Mouse (Mus musculus) kidney, postnatal 10 days (tissue): ENCODE data around the gene Unk.
A peak's percentile ranks its signal among the peaks of the same experiment; 100 is the strongest.
"Not testable (repeated sequence)": the region's sequence is repeated elsewhere in the genome, so short reads cannot be mapped to it uniquely, and the experiment has no call there.

Experiments used
- DNase-seq: peaks from one replicate; pipeline ENCODE4 v3.0.0; 2021; ENCODE audit warnings: mixed read lengths

Unk gene

GRCm38 (mm10) chr11:116011529-116012261 lies 18.4 kb upstream of the Unk start:
- DNase-seq, result peak; percentile 49

- peak; percentile 97 for DNase-seq
Measured at GRCm38 (mm10) chr11:116012262-116012947, 17.7 kb upstream of the Unk start, which contains the start of gene Galk1. Gene Galk1, minus strand, starts transcription at chr11:116012719.

DNA sequence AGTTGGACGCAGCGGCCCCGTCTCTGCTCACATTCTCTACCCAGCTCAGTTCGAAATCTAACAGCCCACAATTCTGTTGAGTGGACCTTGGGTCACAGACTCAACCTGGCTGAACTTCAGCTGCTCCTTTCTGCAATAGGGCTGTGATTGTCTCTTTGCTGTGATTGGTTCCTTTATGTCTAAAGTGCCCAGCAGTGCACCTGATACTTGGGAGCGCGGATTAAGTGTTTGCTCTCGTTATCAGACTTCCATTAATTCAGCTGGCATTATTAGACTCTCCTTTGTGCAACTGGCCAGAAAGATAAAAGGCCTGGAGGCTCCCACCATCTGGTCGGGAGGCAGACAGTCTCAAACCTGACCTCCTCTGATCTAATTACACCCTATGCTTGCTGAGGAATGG lies 15.3 kb upstream of the Unk start:
- no peak for DNase-seq

GRCm38 (mm10) chr11:116018106-116018505 lies 12.0 kb upstream of the Unk start:
- peak; percentile 64 for DNase-seq

DNA sequence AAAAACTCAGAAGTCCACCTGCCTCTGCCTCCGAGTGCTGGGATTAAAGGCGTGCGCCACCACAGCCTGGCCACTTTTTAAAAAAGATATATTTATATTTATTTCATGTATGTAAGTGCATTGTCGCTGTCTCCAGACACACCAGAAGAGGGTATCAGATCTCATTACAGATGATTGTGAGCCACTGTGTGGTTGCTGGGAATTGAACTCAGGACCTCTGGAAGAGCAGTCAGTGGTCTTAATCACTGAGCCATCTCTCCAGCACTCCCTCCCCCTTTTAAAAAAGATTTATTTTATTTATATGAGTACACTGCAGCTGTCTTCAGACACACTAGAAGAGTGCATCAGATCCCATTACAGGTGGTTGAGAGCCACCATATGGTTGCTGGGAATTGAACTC lies 11.3 kb upstream of the Unk start:
- not testable (repeated sequence) for DNase-seq

DNA sequence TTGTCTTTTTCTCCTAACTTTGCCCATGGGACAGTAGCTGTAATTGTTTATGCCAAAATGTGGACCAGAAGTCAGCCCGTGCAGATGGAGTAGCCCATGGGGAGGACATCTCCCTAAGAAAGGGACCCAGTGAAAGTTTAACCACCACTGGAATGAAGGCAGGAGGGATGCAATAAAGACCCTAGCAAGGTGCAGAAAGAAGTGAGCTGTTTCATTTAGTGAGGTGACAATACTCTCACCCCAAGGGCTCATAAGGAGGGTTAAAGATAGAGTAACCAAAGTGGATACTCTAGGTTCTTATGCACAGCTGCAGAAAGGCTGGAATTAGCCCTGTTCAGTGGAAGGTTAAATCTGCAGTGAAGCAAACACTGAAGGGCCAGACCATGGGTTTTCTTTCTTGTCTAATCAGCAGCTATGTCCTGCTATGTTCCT lies 10.7 kb upstream of the Unk start:
- DNase-seq, result no peak

- no peak for DNase-seq
Measured at GRCm38 (mm10) chr11:116019976-116020411, 10.1 kb upstream of the Unk start.

- DNase-seq, result no peak
Measured at GRCm38 (mm10) chr11:116020519-116020922, 9.6 kb upstream of the Unk start.

DNA sequence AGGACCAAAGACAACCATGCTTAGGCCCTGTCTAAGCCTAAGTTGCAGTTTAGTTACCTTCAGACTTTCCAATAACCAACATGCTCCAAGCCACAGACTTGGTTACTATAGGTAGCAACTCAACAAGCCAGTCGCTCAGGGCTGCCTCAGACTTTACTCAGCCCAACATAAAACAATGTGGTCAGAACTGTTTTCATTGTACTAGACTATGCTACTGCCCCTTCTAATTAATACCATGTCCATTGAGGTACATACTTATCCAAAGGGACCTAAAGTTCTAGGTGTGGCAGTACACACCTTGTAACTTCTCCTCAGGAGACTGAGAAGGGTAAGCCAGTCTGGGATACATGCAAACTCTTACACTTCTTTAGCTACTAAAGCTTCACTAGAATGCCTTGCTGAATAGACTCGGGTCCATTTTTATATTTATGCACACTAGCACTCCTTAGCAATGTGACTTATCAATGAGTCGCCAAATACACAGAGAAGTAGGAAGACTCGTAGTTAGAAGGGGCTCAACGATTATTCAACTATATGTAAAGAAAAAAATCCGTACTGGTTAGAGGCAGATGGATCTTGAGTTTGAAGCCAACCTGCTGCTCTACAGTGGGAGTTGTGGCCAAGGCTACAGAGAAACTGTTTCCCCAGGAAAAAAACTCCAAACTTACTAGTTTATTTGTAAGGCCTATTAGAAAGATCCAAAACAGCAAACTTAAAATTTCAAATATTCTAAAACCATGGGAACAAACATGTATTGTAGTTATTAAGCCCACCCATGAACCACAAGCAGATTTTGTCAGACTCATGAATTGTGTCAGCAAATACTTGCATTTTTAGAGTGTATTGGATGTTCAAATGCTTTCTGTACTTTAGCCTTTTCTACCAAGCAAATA lies 8.5 kb upstream of the Unk start:
- no peak for DNase-seq

DNA sequence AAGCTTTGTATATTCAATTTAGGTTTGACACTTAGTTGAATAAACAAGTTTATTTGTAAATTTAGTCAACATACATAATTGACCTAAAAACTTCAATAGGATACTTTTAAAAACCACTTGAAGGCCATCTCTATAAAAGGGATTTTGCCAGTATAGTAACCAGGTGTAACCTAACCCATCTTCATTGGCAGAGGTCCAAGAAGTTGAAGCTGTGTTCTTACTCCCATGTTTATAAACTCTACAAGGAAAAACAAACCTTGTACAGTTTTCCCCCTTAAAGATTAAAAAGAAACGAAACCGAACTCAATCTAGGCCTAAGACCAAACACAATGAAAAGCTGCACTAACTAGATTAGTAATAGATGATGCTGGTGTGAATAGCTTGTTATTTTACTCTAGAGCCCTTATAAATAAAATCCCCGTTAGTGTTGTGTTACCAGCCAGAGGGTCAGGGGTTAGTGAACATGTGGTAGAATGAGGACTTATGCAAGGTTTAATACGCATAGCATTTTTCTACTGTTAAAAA lies 7.8 kb upstream of the Unk start:
- no peak for DNase-seq

DNA sequence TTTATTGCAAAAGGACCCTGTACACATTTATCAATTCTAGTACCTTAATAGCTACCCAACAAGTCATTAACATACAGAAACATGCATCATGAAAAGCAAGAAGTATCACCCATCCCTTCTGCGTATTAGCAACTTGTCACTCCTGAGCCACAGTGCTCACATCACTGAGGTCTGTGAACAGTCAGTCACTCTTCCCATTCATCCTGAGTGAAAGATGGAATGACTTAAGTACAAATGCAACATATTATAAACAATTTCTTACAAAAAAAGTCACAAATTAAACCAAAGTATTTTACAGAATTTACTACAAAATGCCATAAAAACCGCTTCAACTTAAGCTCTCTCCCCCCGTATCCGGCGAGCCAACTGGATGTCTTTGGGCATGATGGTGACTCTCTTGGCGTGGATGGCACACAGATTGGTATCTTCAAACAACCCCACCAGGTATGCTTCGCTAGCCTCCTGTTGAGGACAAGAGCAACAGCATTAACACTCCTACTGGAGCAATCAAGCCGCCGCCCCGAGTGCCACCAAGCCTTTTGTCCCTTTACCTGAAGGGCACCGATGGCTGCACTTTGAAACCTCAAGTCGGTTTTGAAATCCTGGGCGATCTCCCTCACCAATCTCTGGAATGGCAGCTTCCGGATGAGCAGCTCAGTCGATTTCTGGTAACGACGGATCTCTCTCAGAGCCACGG lies 6.9 kb upstream of the Unk start:
- DNase-seq, result not testable (repeated sequence)

DNA sequence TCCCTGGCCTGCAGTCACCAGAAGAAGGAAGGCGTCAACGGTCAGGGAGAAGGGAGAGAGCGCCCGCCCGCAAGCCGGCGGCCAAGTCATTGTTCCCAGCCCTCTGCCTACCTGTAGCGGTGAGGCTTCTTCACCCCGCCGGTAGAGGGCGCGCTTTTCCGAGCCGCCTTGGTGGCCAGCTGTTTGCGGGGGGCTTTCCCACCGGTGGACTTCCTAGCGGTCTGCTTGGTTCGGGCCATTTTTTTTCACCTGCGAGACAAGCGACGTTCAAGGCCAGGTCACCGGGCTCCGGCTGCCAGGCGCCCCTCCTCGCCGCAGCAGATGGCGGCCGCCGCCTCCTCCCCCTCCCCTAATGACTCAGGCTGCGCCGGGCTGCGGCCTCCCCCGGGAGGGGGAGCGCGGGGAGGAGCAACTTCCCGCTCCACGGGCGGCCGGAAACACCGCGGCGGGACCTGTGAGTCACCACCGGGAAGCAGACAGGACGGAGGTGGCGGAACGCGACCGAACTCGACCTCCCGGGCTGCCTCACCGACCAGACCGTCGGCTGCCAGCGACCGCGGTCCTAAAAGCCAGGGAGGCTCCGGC lies 6.3 kb upstream of the Unk start:
- peak; percentile 89 for DNase-seq

DNA sequence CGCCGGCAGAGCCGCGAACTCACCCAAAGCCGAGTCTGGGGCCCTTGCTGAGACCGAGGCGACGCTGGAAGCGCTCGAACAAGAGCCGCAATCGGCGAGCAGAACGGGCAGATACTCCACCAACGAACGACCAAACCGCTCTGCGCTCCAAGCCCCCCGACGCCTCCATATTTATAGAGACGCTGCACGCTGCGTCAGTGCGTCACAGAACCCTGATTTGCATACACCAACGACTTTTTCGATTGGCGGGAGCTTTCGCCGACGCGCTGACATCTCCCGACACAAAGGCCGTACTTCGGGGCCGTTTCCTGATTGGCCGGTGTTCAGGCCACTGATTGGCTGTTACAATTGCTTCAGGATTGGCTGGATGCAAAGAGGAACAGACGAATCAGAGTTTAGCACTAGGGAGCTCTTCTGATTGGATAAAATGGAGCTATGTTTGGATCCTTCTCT lies 5.7 kb upstream of the Unk start:
- DNase-seq, result peak; percentile 96

DNA sequence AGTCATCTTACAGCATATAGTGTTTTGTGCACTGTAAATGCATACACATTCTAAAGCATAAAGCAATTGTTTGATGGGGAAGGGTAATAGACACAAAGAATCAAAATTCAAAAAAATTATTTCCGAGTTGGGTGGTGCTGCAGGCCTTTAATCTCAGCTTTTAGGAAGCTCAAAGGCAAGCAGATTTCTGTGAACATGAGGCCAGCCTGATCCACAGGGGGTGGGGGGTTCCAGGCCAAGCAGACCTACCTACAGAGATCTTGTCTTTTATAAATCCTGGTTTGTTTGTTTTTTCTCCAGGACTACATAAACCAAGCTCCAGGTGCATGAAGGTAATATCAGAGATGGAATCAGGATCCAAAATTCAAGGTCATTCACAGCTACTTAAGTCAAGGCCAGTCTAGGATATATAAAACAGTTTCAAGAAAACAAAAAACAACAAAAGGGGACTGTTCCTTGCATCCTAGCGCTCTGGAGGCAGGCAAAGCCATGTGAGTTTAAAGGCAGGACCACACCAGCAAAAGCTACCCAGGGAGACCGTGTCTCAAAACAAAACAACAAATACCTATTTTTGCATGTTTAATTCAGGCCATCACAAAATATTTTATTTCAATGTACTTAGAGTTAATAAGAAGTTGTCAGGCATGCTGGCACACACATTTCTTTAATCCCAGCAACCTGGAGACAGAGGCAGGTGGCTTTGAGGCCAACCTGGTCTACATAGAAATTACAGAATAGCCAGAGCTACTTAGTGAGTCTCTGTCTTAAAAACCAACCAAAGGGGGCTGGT lies 4.9 kb upstream of the Unk start:
- no peak for DNase-seq

GRCm38 (mm10) chr11:116027756-116028155 lies 2.4 kb upstream of the Unk start, which contains the start of gene H3f3b:
Gene H3f3b, minus strand, starts transcription at chr11:116027962.
- DNase-seq, result no peak

GRCm38 (mm10) chr11:116028177-116028865 lies 1.8 kb upstream of the Unk start:
- DNase-seq, result no peak

DNA sequence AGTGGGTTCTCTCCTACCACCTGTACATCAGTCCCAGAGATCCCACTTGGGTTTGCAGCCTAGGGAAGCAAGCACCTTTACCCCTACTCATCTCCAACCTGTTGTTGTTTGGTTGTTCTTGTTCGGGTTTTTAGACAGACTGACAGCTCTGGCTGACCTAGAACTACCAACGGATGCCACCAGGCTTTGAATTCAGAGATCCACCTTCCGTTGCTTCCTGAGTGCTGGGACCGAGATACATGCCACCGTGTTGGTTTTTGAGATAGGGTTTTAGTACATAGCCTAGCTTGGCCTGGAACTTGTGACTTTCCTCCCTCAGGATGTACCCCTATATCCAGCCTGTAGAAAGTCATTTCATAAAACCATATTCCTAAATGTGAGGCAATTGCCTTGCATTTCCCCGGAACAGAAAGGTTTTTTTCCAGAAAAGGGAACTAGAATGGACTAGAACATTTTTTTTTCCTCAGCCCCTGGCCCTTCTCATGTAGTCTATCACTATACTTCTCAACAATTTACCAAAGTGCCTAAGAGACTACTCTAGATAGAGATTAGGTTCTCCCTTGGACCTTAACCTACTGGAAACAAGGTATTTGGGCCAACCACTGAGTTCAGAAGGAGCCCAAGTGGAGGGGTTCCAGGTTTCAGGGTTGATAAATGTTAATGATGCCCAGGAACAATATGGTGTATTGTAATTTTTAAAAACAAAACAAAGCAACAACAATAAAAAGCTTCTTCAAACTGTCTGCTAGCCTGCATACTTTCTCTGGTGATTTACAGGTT lies 846 bp upstream of the Unk start:
- no peak for DNase-seq

DNA sequence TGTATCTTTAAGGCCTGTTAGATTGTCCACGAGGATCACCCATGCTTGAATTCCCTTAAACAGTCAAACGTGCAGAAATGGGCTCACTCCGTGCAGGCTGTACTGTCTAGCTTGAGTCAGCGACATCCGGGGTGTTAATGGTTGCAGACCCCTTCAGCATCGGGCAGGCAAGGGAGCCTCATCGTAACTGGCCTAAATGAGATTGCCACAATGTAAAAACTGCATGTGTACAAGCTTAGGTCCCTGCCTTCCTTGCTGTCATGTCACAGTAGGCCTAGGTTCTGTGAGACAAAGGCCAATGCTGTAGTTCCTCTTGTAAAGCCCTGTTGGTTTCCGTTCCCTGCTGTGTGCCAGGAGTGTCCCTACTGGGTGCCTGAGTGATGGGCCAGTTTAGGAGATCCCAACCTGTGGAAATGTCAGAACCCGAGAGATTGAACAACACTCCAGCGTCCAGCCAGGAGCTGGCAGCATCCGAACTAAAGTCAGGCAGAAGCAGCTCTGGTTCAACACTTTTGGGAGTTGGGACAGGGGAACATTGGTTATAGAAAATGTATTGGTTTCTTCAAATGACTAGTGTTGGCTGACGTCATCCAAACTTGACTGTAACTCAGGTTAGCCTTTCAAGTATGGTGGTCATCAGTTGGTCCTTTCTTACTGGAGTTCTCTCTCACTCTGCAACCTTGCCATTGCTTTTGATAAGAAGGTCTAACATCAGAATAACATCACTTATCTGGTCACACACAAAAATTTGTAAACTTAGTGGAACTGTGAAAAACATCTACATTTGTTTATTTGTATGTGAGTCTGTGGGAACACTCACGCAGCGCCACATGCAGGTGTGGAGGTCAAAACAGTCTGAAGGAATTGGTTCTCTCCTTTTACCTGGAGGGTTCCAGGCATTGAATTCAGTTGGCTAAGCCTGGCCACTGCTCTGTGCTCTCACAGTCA lies 1.1 kb downstream of the Unk start:
- DNase-seq, result peak; percentile 50
